Mouse (Mus musculus): Measurements from ENCODE around the gene Gm3373. TPM values are rescaled to one million over a fixed set of nuclear protein-coding genes. Genes with fewer than 3 reads are reported as not detected.
"Not testable (repeated sequence)": the region's sequence is repeated elsewhere in the genome, so short reads cannot be mapped to it uniquely, and the experiment has no call there.

Gene Gm3373
- total RNA-seq (2014; rRNA removed) (not detected in 2 replicates), polyA plus RNA-seq (2012; rRNA removed) (not detected in 2 replicates)

DNA sequence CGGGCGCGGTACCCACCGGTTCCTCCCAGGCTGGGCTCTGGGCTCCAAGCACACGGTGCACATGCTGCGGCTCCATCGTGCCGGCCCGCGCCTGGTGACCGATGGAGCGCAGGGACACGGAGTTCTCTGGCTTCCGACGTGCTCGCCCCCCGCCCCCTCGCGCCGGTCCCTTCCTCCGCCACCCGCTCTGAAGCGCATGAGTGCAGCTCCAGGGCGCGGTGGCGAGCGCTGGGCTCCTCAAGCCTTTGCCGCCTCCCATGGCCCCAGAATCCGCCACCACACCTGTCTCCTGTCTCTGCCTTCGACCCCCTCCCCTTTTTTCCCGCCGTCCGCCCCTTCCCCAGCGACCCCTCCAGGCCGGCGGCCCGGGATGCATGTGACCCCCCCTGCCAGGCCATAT is at the start of gene Gm3373:
TSS of gene Gm3373 (minus strand) at position 101 of the 400 bp plus-strand sequence.
- not testable (repeated sequence) for H3K4me3 ChIP-seq (ENCODE audit: insufficient read depth, low read depth, low read length); H3K9ac ChIP-seq (ENCODE audit: low read depth, low read length); H3K27ac ChIP-seq (replicated peaks; ENCODE audit: insufficient read depth, low read depth, low read length); H3K27me3 ChIP-seq (ENCODE audit: control insufficient read depth, insufficient read depth, low read length); H3K36me3 ChIP-seq (ENCODE audit: control insufficient read depth, insufficient read depth, low read length); H3K4me1 ChIP-seq (ENCODE audit: control insufficient read depth, insufficient read depth, low read length); H3K79me2 ChIP-seq (ENCODE audit: control insufficient read depth, insufficient read depth, low read length); DNase-seq (ENCODE audit: extremely low read depth, low read depth, low spot score)
- no CpG with 5 or more reads among the region's 37 CpGs for WGBS

DNA sequence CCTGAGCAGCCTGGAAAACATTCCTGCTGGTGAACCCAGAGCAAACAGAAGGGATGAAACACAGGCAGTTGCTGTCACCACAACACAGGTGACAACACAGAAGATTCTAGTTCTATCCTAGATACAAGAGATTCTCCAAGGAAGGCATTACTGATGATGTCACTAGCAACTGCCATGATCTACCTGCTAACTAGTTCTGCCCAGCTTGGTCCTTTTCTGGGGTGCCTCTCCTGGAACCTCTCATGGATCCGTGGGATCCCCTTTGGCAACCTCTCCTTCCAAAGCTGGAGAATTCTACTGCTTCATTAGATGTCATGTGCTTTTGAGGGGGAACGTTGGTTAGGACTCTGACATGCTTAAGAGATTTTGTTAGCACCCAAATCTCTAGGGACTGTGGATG is 54.0 kb downstream of the Gm3373 start, which contains the start of gene Gm9603:
TSS of gene Gm9603 (minus strand) at position 101 of the 400 bp plus-strand sequence.
- H3K27ac ChIP-seq (replicated peaks; ENCODE audit: insufficient read depth, low read depth, low read length); H3K9ac ChIP-seq (ENCODE audit: low read depth, low read length); DNase-seq (ENCODE audit: extremely low read depth, low read depth, low spot score); H3K27me3 ChIP-seq (ENCODE audit: control insufficient read depth, insufficient read depth, low read length); H3K4me1 ChIP-seq (ENCODE audit: control insufficient read depth, insufficient read depth, low read length); H3K36me3 ChIP-seq (ENCODE audit: control insufficient read depth, insufficient read depth, low read length); H3K79me2 ChIP-seq (ENCODE audit: control insufficient read depth, insufficient read depth, low read length); H3K4me3 ChIP-seq (ENCODE audit: insufficient read depth, low read depth, low read length): not testable (repeated sequence)
- no CpG with 5 or more reads among the region's 2 CpGs for WGBS

Other genes starting within 250 kb of the Gm3373 start
- gene Gm3488, start 239.9 kb downstream of the Gm3373 start, total RNA-seq (2014; rRNA removed) = not detected in 2 replicates
- gene Gm3488, start 239.9 kb downstream of the Gm3373 start, polyA plus RNA-seq (2012; rRNA removed) = not detected in 2 replicates
- gene Gm3532, start 203.1 kb downstream of the Gm3373 start, total RNA-seq (2014; rRNA removed) = not detected in 2 replicates
- gene Gm3532, start 203.1 kb downstream of the Gm3373 start, polyA plus RNA-seq (2012; rRNA removed) = not detected in 2 replicates
- not detected in 2 replicates for gene Gm8265, start 108.5 kb downstream of the Gm3373 start, total RNA-seq (2014; rRNA removed)
- gene Gm8265, start 108.5 kb downstream of the Gm3373 start, polyA plus RNA-seq (2012; rRNA removed) = not detected in 2 replicates
- not detected in 2 replicates for gene Gm9603, start 54.1 kb downstream of the Gm3373 start, total RNA-seq (2014; rRNA removed)
- gene Gm9603, start 54.1 kb downstream of the Gm3373 start, polyA plus RNA-seq (2012; rRNA removed) = not detected in 2 replicates
- gene Gm3383, start 66.4 kb upstream of the Gm3373 start, total RNA-seq (2014; rRNA removed) = not detected in 2 replicates
- gene Gm3383, start 66.4 kb upstream of the Gm3373 start, polyA plus RNA-seq (2012; rRNA removed) = not detected in 2 replicates
- not detected in 2 replicates for gene Gm3424, start 88.8 kb upstream of the Gm3373 start, total RNA-seq (2014; rRNA removed)
- not detected in 2 replicates for gene Gm3424, start 88.8 kb upstream of the Gm3373 start, polyA plus RNA-seq (2012; rRNA removed)
- not detected in 2 replicates for gene Gm8237, start 138.8 kb upstream of the Gm3373 start, total RNA-seq (2014; rRNA removed)
- gene Gm8237, start 138.8 kb upstream of the Gm3373 start, polyA plus RNA-seq (2012; rRNA removed) = not detected in 2 replicates
- gene Gm3248, start 220.2 kb upstream of the Gm3373 start, total RNA-seq (2014; rRNA removed) = 0.18 TPM in 1 of 2 replicates, not detected in the other
- not detected in 2 replicates for gene Gm3248, start 220.2 kb upstream of the Gm3373 start, polyA plus RNA-seq (2012; rRNA removed)
- gene Gm3453, start 237.6 kb upstream of the Gm3373 start, total RNA-seq (2014; rRNA removed) = not detected in 2 replicates
- not detected in 2 replicates for gene Gm3453, start 237.6 kb upstream of the Gm3373 start, polyA plus RNA-seq (2012; rRNA removed)